Mouse (Mus musculus): ENCODE measurements at regions not wholly inside any gene's neighbourhood (a gene's known extent, or its start where the extent isn't known, plus 50 kb on each side); places are given as distances from the start of the nearest gene placed in this dataset.

- no peak for DNase-seq (ENCODE audit: low spot score in 2 of 2)
Measured at GRCm38 (mm10) chr2:115511612-115512525, 69.6 kb upstream of the BC052040 start.

GRCm38 (mm10) chr2:115512891-115513290, 68.6 kb upstream of the BC052040 start:
- no peak for DNase-seq (ENCODE audit: low spot score in 2 of 2)

- peak in 1 of 2 experiments; percentile 9 for DNase-seq (ENCODE audit: low spot score in 2 of 2)
Measured at GRCm38 (mm10) chr2:115513774-115514231, 67.7 kb upstream of the BC052040 start.

GRCm38 (mm10) chr2:115514831-115515428, 66.6 kb upstream of the BC052040 start:
- DNase-seq (ENCODE audit: low spot score in 2 of 2), result peak in 1 of 2 experiments; percentile 8

- no peak for DNase-seq (ENCODE audit: low spot score in 2 of 2)
Measured at GRCm38 (mm10) chr2:115515470-115515869, 66.0 kb upstream of the BC052040 start.

- no peak for DNase-seq (ENCODE audit: low spot score in 2 of 2)
Measured at GRCm38 (mm10) chr2:115516824-115517223, 64.7 kb upstream of the BC052040 start.

GRCm38 (mm10) chr2:115519974-115520373, 61.5 kb upstream of the BC052040 start:
- DNase-seq (ENCODE audit: low spot score in 2 of 2), result no peak

GRCm38 (mm10) chr2:115520413-115521139, 60.9 kb upstream of the BC052040 start:
- DNase-seq (ENCODE audit: low spot score in 2 of 2), result no peak

- no peak for DNase-seq (ENCODE audit: low spot score in 2 of 2)
Measured at GRCm38 (mm10) chr2:115529878-115530277, 51.6 kb upstream of the BC052040 start.

Measured in gastrocnemius, postnatal 4 days (tissue).